Mouse (Mus musculus) left cerebral cortex, postnatal 4 days (tissue): Measurements from ENCODE around the gene Slc22a16. TPM values are rescaled to one million over a fixed set of nuclear protein-coding genes. Genes with fewer than 3 reads are reported as not detected.

Experiments used
- DNase-seq: peaks from one replicate; pipeline ENCODE4 v3.0.0-alpha.2; 2022
- intact Hi-C: fragments of 180-260 bp; cut with DNase I; formaldehyde crosslinking; loops from one replicate; pipeline ENCODE4 v1.15.1; 2025
- total RNA-seq, 2 experiments: library from RNA; stranded (reverse); gene quantifications; 2 replicates each; pipeline ENCODE4 v1.2.3; 2021

Gene Slc22a16
- total RNA-seq, 2 experiments from 2014 or later = not detected

GRCm38 (mm10) chr10:40597177-40597576 lies 27.0 kb downstream of the Slc22a16 start:
- DNase-seq = no peak

GRCm38 (mm10) chr10:40604706-40605394 lies 34.7 kb downstream of the Slc22a16 start:
- DNase-seq = peak; percentile 45
- intact Hi-C loops = no loop called here

More at GRCm38 (mm10) chr10:40597177-40597576, 27.0 kb downstream of the Slc22a16 start:
- intact Hi-C loops = no loop called here

- intact Hi-C loops = no loop called here
Observed at GRCm38 (mm10) chr10:40617973-40618372, 47.8 kb downstream of the Slc22a16 start.

GRCm38 (mm10) chr10:40619760-40620159 lies 49.6 kb downstream of the Slc22a16 start:
- DNase-seq = no peak

More at GRCm38 (mm10) chr10:40617973-40618372, 47.8 kb downstream of the Slc22a16 start:
- DNase-seq = no peak

GRCm38 (mm10) chr10:40629140-40629539 lies 59.0 kb downstream of the Slc22a16 start:
- peak; percentile 72 for DNase-seq
- intact Hi-C loops = no loop called here

More at GRCm38 (mm10) chr10:40619760-40620159, 49.6 kb downstream of the Slc22a16 start:
- intact Hi-C loops = no loop called here

GRCm38 (mm10) chr10:40629656-40630311 lies 59.6 kb downstream of the Slc22a16 start, which contains the start of gene Ddo:
Gene Ddo (plus strand): TSS chr10:40630011.
- peak; percentile 62 for DNase-seq

GRCm38 (mm10) chr10:40630457-40630856 lies 60.3 kb downstream of the Slc22a16 start:
- intact Hi-C loops = no loop called here
- peak; percentile 44 for DNase-seq

More at GRCm38 (mm10) chr10:40629656-40630311, 59.6 kb downstream of the Slc22a16 start, which contains the start of gene Ddo:
- intact Hi-C loops = no loop called here

GRCm38 (mm10) chr10:40630961-40631360 lies 60.8 kb downstream of the Slc22a16 start:
- intact Hi-C loops = no loop called here
- DNase-seq = no peak

- no peak for DNase-seq
- intact Hi-C loops = no loop called here
Observed at GRCm38 (mm10) chr10:40632087-40632486, 62.0 kb downstream of the Slc22a16 start.

GRCm38 (mm10) chr10:40637331-40637730 lies 67.2 kb downstream of the Slc22a16 start:
- intact Hi-C loops = no loop called here
- no peak for DNase-seq

GRCm38 (mm10) chr10:40638276-40638675 lies 68.1 kb downstream of the Slc22a16 start:
- intact Hi-C loops = no loop called here
- DNase-seq = peak; percentile 19

GRCm38 (mm10) chr10:40638823-40639819 lies 69.0 kb downstream of the Slc22a16 start:
- peak; percentile 42 for DNase-seq
- intact Hi-C loops = no loop called here

- intact Hi-C loops = loop anchor here (10.0 kb wide), 1 partner anchor 644 kb away; no protein-coding TSS in a partner anchor
- DNase-seq = no peak
Observed at GRCm38 (mm10) chr10:40640406-40640805, 70.3 kb downstream of the Slc22a16 start.

- no peak for DNase-seq
- intact Hi-C loops = loop anchor here (10.0 kb wide), 1 partner anchor 643 kb away; no protein-coding TSS in a partner anchor
Observed at GRCm38 (mm10) chr10:40641901-40642300, 71.8 kb downstream of the Slc22a16 start.

- intact Hi-C loops = loop anchor here (10.0 kb wide), 1 partner anchor 642 kb away; no protein-coding TSS in a partner anchor
- DNase-seq = no peak
Observed at GRCm38 (mm10) chr10:40643126-40643525, 73.0 kb downstream of the Slc22a16 start.

- no peak for DNase-seq
- intact Hi-C loops = loop anchor here (10.0 kb wide), 1 partner anchor 640 kb away; no protein-coding TSS in a partner anchor
Observed at GRCm38 (mm10) chr10:40644456-40644855, 74.3 kb downstream of the Slc22a16 start.

- intact Hi-C loops = loop anchor here (10.0 kb wide), 1 partner anchor 639 kb away; no protein-coding TSS in a partner anchor
- DNase-seq = no peak
Observed at GRCm38 (mm10) chr10:40645346-40645745, 75.2 kb downstream of the Slc22a16 start.

GRCm38 (mm10) chr10:40648776-40649175 lies 78.6 kb downstream of the Slc22a16 start:
- intact Hi-C loops = loop anchor here (10.0 kb wide), 1 partner anchor 636 kb away; no protein-coding TSS in a partner anchor
- DNase-seq = no peak

GRCm38 (mm10) chr10:40649634-40650033 lies 79.5 kb downstream of the Slc22a16 start:
- intact Hi-C loops = loop anchor here (5.0 to 10.0 kb wide), 2 partner anchors 233 to 635 kb away; partner anchors contain the start of genes Cdc40 and Wasf1
- no peak for DNase-seq

- intact Hi-C loops = loop anchor here (5.0 kb wide), 1 partner anchor 231 kb away; the partner anchor contains the start of genes Cdc40 and Wasf1
- no peak for DNase-seq
Observed at GRCm38 (mm10) chr10:40651676-40652075, 81.5 kb downstream of the Slc22a16 start.
